Mouse (Mus musculus): ENCODE measurements at regions not wholly inside any gene's neighbourhood (a gene's known extent, or its start where the extent isn't known, plus 50 kb on each side); places are given as distances from the start of the nearest gene placed in this dataset.

- no peak for DNase-seq
These were observed 287.7 kb downstream of the Cdh26 start for GRCm38 (mm10) chr2:178718048-178718447.

- DNase-seq, result no peak
These were observed 293.1 kb downstream of the Cdh26 start for GRCm38 (mm10) chr2:178723455-178723854.

GRCm38 (mm10) chr2:178724228-178724627 lies 293.9 kb downstream of the Cdh26 start:
- DNase-seq, result no peak

- peak; percentile 52 to 67 for DNase-seq
These were observed 297.8 kb downstream of the Cdh26 start for GRCm38 (mm10) chr2:178727930-178728793.

- no peak for DNase-seq
These were observed 298.4 kb downstream of the Cdh26 start for GRCm38 (mm10) chr2:178728794-178729120.

- DNase-seq, result no peak
These were observed 304.8 kb downstream of the Cdh26 start for GRCm38 (mm10) chr2:178735099-178735498.

GRCm38 (mm10) chr2:178744617-178745016 lies 314.3 kb downstream of the Cdh26 start:
- DNase-seq, result no peak

- no peak for DNase-seq
These were observed 315.1 kb downstream of the Cdh26 start for GRCm38 (mm10) chr2:178745296-178746015.

- DNase-seq, result no peak
These were observed 320.9 kb downstream of the Cdh26 start for GRCm38 (mm10) chr2:178751247-178751646.

- DNase-seq, result peak; percentile 37 to 50
These were observed 328.0 kb downstream of the Cdh26 start for GRCm38 (mm10) chr2:178758366-178758765.

GRCm38 (mm10) chr2:178768526-178768925 lies 338.2 kb downstream of the Cdh26 start:
- DNase-seq, result no peak

- no peak for DNase-seq
These were observed 338.7 kb downstream of the Cdh26 start for GRCm38 (mm10) chr2:178769001-178769400.

- DNase-seq, result no peak
These were observed 341.1 kb downstream of the Cdh26 start for GRCm38 (mm10) chr2:178771435-178771834.

- no peak for DNase-seq
These were observed 341.6 kb downstream of the Cdh26 start for GRCm38 (mm10) chr2:178771881-178772280.

- no peak for DNase-seq
These were observed 354.7 kb downstream of the Cdh26 start for GRCm38 (mm10) chr2:178784822-178785589.

GRCm38 (mm10) chr2:178785843-178786242 lies 355.5 kb downstream of the Cdh26 start:
- no peak for DNase-seq

GRCm38 (mm10) chr2:178795841-178796240 lies 365.5 kb downstream of the Cdh26 start:
- no peak for DNase-seq

- DNase-seq, result no peak
These were observed 371.1 kb downstream of the Cdh26 start for GRCm38 (mm10) chr2:178801464-178801863.

GRCm38 (mm10) chr2:178805283-178805682 lies 375.0 kb downstream of the Cdh26 start:
- no peak for DNase-seq

- DNase-seq, result no peak
These were observed 391.2 kb downstream of the Cdh26 start for GRCm38 (mm10) chr2:178821552-178821951.

GRCm38 (mm10) chr2:178830313-178830712 lies 400.0 kb downstream of the Cdh26 start:
- no peak for DNase-seq

- no peak for DNase-seq
These were observed 404.7 kb downstream of the Cdh26 start for GRCm38 (mm10) chr2:178834986-178835385.

- DNase-seq, result no peak
These were observed 408.2 kb downstream of the Cdh26 start for GRCm38 (mm10) chr2:178838571-178838970.
